Mouse (Mus musculus): Measurements from ENCODE around the gene Sycp2l. TPM values are rescaled to one million over a fixed set of nuclear protein-coding genes. Genes with fewer than 3 reads are reported as not detected.

The Sycp2l gene
- polyA plus RNA-seq, 1 experiment from 2014 or later = not detected

DNA sequence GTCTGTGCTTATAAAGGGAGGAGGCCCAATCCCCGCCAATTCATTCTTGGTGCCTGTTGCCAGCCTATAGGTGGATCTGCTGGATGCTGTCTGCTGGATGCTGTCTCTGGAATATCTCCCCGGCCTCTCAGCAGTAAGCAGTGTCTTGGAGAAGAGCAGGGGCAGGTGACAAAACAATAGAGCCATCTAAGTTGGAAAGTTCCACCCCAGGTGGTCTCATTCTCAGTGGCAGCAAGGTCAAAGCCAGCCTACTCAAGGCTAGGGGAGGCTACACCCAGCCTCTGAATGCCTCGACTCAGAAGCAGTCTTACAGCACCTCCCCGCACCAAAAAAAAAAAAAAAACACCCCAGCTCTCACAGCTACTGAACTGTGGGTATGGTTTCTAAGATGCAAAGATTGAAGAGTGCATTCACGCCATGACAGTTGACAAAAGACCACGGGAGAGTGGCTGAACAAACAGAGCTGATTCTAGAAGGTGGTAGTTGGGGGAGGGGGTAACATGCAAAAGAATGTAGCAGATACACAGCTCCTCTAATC, 31.4 kb downstream of the Sycp2l start:
- Histone ChIP-seq H3K4me3 (ENCODE audit: low read depth, low read length) (no peak overlapping the region), H3K27me3 (ENCODE audit: control insufficient read depth, insufficient read depth, low read length) (no peaks in the 10 kb centered on the region), H3K4me1 (ENCODE audit: control insufficient read depth, insufficient read depth, low read length) (no peaks in the 10 kb centered on the region), H3K4me2 (ENCODE audit: low read depth, severe bottlenecking) (no peak overlapping the region), H3K27ac (replicated peaks; ENCODE audit: low read depth, low read length) (no peak overlapping the region), H3K36me3 (ENCODE audit: control insufficient read depth, insufficient read depth, low read length) (no peaks in the 10 kb centered on the region), H3K9me3 (ENCODE audit: control insufficient read depth, low read length) (no peaks in the 10 kb centered on the region), H3K9ac (ENCODE audit: low read length) (no peak overlapping the region)
- ATAC-seq (ENCODE audit: insufficient number of reproducible peaks, low FRiP score, low TSS enrichment, low read depth) (no peak), DNase-seq (ENCODE audit: low spot score) (no peak)
- 75% methylated on average over 6 of the region's 6 CpGs for WGBS

- H3K9me3 ChIP-seq (ENCODE audit: control insufficient read depth, low read length) = no peaks in the 10 kb centered on the region
- H3K4me2 ChIP-seq (ENCODE audit: low read depth, severe bottlenecking) = no peak overlapping the region
- H3K9ac ChIP-seq (ENCODE audit: low read length) = no peak overlapping the region
- WGBS = 80% methylated on average over 10 of the region's 10 CpGs
- H3K4me3 ChIP-seq (ENCODE audit: low read depth, low read length) = no peak overlapping the region
- no peak overlapping the region for H3K27ac ChIP-seq (replicated peaks; ENCODE audit: low read depth, low read length)
- no peaks in the 10 kb centered on the region for H3K4me1 ChIP-seq (ENCODE audit: control insufficient read depth, insufficient read depth, low read length)
- peak; percentile 80 for DNase-seq (ENCODE audit: low spot score)
- H3K36me3 ChIP-seq (ENCODE audit: control insufficient read depth, insufficient read depth, low read length) = no peaks in the 10 kb centered on the region
- no peaks in the 10 kb centered on the region for H3K27me3 ChIP-seq (ENCODE audit: control insufficient read depth, insufficient read depth, low read length)
- ATAC-seq (ENCODE audit: insufficient number of reproducible peaks, low FRiP score, low TSS enrichment, low read depth) = no peak
Measured at GRCm38 (mm10) chr13:41146271-41146670, 32.2 kb downstream of the Sycp2l start.

DNA sequence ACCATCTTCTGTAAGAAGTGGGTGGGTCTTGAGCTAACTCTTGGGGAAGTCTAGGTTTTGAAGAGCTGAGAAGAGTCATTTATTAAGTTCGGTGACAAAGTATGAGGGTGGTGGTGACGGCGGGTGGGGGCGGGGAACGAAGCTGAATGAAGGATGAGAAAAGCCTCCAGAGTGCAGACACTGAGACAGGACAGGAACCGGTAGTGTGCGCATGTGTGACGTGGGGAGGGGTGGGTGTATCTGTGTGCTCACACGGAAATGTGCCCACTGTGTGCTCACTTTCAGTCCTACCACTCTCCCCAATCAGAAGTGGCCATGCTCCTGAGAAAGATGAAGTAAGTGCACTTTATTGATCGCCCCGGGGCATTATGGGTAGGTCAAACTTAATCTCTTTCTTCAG, 39.0 kb downstream of the Sycp2l start:
- ATAC-seq (ENCODE audit: insufficient number of reproducible peaks, low FRiP score, low TSS enrichment, low read depth) = no peak
- no peaks in the 10 kb centered on the region for H3K27me3 ChIP-seq (ENCODE audit: control insufficient read depth, insufficient read depth, low read length)
- H3K27ac ChIP-seq (replicated peaks; ENCODE audit: low read depth, low read length) = no peak overlapping the region

DNA sequence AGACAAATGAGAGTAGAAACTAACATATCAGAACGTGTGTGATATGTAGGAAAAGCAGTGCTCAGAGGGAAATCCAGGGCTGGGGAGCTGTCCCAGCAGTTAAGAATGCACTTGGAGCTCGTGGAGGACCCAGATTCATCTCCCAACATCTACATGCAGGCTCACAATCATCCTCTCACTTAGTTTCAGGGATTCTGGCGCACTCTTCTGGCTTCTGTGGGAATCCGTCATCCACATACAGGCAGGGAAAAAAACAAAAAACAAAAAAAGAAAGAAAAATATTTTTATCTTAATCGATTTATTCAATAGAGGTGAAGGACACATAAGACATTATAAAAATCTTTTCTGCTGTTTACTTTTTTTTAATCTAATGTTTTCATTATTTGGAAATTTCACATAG, 44.3 kb downstream of the Sycp2l start:
- no peaks in the 10 kb centered on the region for H3K27me3 ChIP-seq (ENCODE audit: control insufficient read depth, insufficient read depth, low read length)
- no peaks in the 10 kb centered on the region for H3K9me3 ChIP-seq (ENCODE audit: control insufficient read depth, low read length)
- H3K36me3 ChIP-seq (ENCODE audit: control insufficient read depth, insufficient read depth, low read length) = no peaks in the 10 kb centered on the region
- H3K9ac ChIP-seq (ENCODE audit: low read length) = no peak overlapping the region
- ATAC-seq (ENCODE audit: insufficient number of reproducible peaks, low FRiP score, low TSS enrichment, low read depth) (no peak), DNase-seq (ENCODE audit: low spot score) (no peak)
- no peak overlapping the region for H3K4me2 ChIP-seq (ENCODE audit: low read depth, severe bottlenecking)
- no peak overlapping the region for H3K27ac ChIP-seq (replicated peaks; ENCODE audit: low read depth, low read length)
- no peak overlapping the region for H3K4me3 ChIP-seq (ENCODE audit: low read depth, low read length)
- WGBS = 70% methylated on average over 5 of the region's 5 CpGs
- no peaks in the 10 kb centered on the region for H3K4me1 ChIP-seq (ENCODE audit: control insufficient read depth, insufficient read depth, low read length)

More for the DNA sequence above, 39.0 kb downstream of the Sycp2l start:
- Histone ChIP-seq H3K9me3 (ENCODE audit: control insufficient read depth, low read length) (no peaks in the 10 kb centered on the region), H3K4me2 (ENCODE audit: low read depth, severe bottlenecking) (no peak overlapping the region), H3K4me1 (ENCODE audit: control insufficient read depth, insufficient read depth, low read length) (no peaks in the 10 kb centered on the region), H3K9ac (ENCODE audit: low read length) (no peak overlapping the region), H3K4me3 (ENCODE audit: low read depth, low read length) (no peak overlapping the region), H3K36me3 (ENCODE audit: control insufficient read depth, insufficient read depth, low read length) (no peaks in the 10 kb centered on the region)
- WGBS = 81% methylated on average over 11 of the region's 11 CpGs
- DNase-seq (ENCODE audit: low spot score) = no peak

- WGBS = 91% methylated on average over 6 of the region's 6 CpGs
- Histone ChIP-seq H3K4me1 (ENCODE audit: control insufficient read depth, insufficient read depth, low read length) (no peaks in the 10 kb centered on the region), H3K4me3 (ENCODE audit: low read depth, low read length) (no peak overlapping the region), H3K4me2 (ENCODE audit: low read depth, severe bottlenecking) (no peak overlapping the region), H3K36me3 (ENCODE audit: control insufficient read depth, insufficient read depth, low read length) (no peaks in the 10 kb centered on the region), H3K9me3 (ENCODE audit: control insufficient read depth, low read length) (no peaks in the 10 kb centered on the region), H3K9ac (ENCODE audit: low read length) (no peak overlapping the region), H3K27ac (replicated peaks; ENCODE audit: low read depth, low read length) (no peak overlapping the region), H3K27me3 (ENCODE audit: control insufficient read depth, insufficient read depth, low read length) (no peaks in the 10 kb centered on the region)
- ATAC-seq (ENCODE audit: insufficient number of reproducible peaks, low FRiP score, low TSS enrichment, low read depth) (no peak), DNase-seq (ENCODE audit: low spot score) (no peak)
Measured at GRCm38 (mm10) chr13:41187886-41188285, 73.8 kb downstream of the Sycp2l start.

DNA sequence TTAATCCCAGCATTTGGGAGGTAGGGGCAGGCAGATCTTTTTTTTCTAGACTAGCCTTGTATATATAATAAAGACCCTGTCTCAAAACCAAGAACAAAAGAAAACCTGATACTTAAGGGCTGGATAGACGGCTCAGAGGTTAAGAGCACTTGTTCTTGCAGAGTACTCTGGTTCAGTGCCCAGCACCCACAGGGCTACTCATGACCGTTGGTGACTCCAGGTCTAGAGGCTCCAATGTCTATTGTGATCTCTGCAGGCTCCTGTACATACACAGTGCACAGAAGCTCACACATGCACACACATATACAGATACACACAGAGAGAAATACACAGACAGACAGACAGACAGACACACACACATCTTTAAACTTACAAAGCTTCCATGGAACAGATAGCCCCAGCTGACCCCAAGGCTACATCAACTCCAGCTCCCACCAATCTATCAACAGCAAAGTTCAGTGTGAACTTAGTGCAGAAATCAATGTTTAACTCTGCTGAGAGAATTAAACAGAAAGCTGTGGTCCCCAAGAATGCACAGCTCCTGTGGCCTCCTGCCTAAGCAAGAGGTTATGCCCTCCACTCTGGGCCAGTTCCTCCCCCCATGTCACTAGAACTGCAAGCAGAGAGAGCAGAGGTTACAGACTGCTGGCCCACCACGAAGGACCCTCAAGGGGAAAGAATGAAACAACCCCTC, 81.7 kb downstream of the Sycp2l start:
- no peaks in the 10 kb centered on the region for H3K9me3 ChIP-seq (ENCODE audit: control insufficient read depth, low read length)
- DNase-seq (ENCODE audit: low spot score) (no peak), ATAC-seq (ENCODE audit: insufficient number of reproducible peaks, low FRiP score, low TSS enrichment, low read depth) (no peak)
- no peak overlapping the region for H3K4me3 ChIP-seq (ENCODE audit: low read depth, low read length)
- no peak overlapping the region for H3K27ac ChIP-seq (replicated peaks; ENCODE audit: low read depth, low read length)
- 86% methylated on average over 3 of the region's 3 CpGs for WGBS
- H3K4me1 ChIP-seq (ENCODE audit: control insufficient read depth, insufficient read depth, low read length) = no peaks in the 10 kb centered on the region
- H3K9ac ChIP-seq (ENCODE audit: low read length) = no peak overlapping the region
- H3K36me3 ChIP-seq (ENCODE audit: control insufficient read depth, insufficient read depth, low read length) = no peaks in the 10 kb centered on the region; the same call in 1 of the 2 replicates
- no peaks in the 10 kb centered on the region for H3K27me3 ChIP-seq (ENCODE audit: control insufficient read depth, insufficient read depth, low read length)
- H3K4me2 ChIP-seq (ENCODE audit: low read depth, severe bottlenecking) = no peak overlapping the region

GRCm38 (mm10) chr13:41200861-41201260, 86.8 kb downstream of the Sycp2l start:
- Histone ChIP-seq H3K27me3 (ENCODE audit: control insufficient read depth, insufficient read depth, low read length) (no peaks in the 10 kb centered on the region), H3K9ac (ENCODE audit: low read length) (no peak overlapping the region), H3K27ac (replicated peaks; ENCODE audit: low read depth, low read length) (no peak overlapping the region), H3K9me3 (ENCODE audit: control insufficient read depth, low read length) (no peaks in the 10 kb centered on the region), H3K36me3 (ENCODE audit: control insufficient read depth, insufficient read depth, low read length) (no peaks in the 10 kb centered on the region), H3K4me1 (ENCODE audit: control insufficient read depth, insufficient read depth, low read length) (peaks cover 6% of the 10 kb centered on the region; the same call in 1 of the 2 replicates), H3K4me2 (ENCODE audit: low read depth, severe bottlenecking) (no peak overlapping the region), H3K4me3 (ENCODE audit: low read depth, low read length) (no peak overlapping the region)
- DNase-seq (ENCODE audit: low spot score) (no peak), ATAC-seq (ENCODE audit: insufficient number of reproducible peaks, low FRiP score, low TSS enrichment, low read depth) (no peak)
- 80% methylated on average over 2 of the region's 2 CpGs for WGBS

GRCm38 (mm10) chr13:41203289-41203688, 89.2 kb downstream of the Sycp2l start:
- WGBS = 35% methylated on average over 7 of the region's 7 CpGs
- Histone ChIP-seq H3K27me3 (ENCODE audit: control insufficient read depth, insufficient read depth, low read length) (no peaks in the 10 kb centered on the region), H3K9ac (ENCODE audit: low read length) (no peak overlapping the region), H3K4me1 (ENCODE audit: control insufficient read depth, insufficient read depth, low read length) (peaks cover 6% of the 10 kb centered on the region; the same call in 1 of the 2 replicates), H3K4me2 (ENCODE audit: low read depth, severe bottlenecking) (no peak overlapping the region), H3K36me3 (ENCODE audit: control insufficient read depth, insufficient read depth, low read length) (no peaks in the 10 kb centered on the region), H3K4me3 (ENCODE audit: low read depth, low read length) (no peak overlapping the region), H3K27ac (replicated peaks; ENCODE audit: low read depth, low read length) (no peak overlapping the region), H3K9me3 (ENCODE audit: control insufficient read depth, low read length) (no peaks in the 10 kb centered on the region)
- no peak for ATAC-seq (ENCODE audit: insufficient number of reproducible peaks, low FRiP score, low TSS enrichment, low read depth)
- DNase-seq (ENCODE audit: low spot score) = no peak

Data from limb, embryonic 11.5 days (tissue).